Mouse (Mus musculus): ENCODE measurements around the gene 4933415F23Rik. TPM values are rescaled to one million over a fixed set of nuclear protein-coding genes. Genes with fewer than 3 reads are reported as not detected.

Gene 4933415F23Rik
- polyA plus RNA-seq, 1 experiment from 2014 or later: not detected

GRCm38 (mm10) chr1:23102881-23103280 is 828 bp upstream of the 4933415F23Rik start:
- Histone ChIP-seq H3K4me3 (replicated peaks; ENCODE audit: low read depth, low read length) (no peak overlapping the region), H3K36me3 (ENCODE audit: control insufficient read depth, insufficient read depth, low read length) (no peaks in the 10 kb centered on the region), H3K4me2 (ENCODE audit: low read length) (no peak overlapping the region), H3K4me1 (ENCODE audit: control insufficient read depth, insufficient read depth, low read length) (no peaks in the 10 kb centered on the region), H3K27me3 (ENCODE audit: control insufficient read depth, insufficient read depth, low read length) (no peaks in the 10 kb centered on the region), H3K9me3 (ENCODE audit: control insufficient read depth, low read length) (no peaks in the 10 kb centered on the region), H3K9ac (replicated peaks; ENCODE audit: low read length) (no peak overlapping the region), H3K27ac (replicated peaks; ENCODE audit: low read depth, low read length) (no peak overlapping the region)
- ATAC-seq (ENCODE audit: low FRiP score, low TSS enrichment) (no peak), DNase-seq (no peak)
- 89% methylated on average over 4 of the region's 4 CpGs for WGBS

GRCm38 (mm10) chr1:23099791-23100190 is 2.3 kb downstream of the 4933415F23Rik start:
- no peaks in the 10 kb centered on the region for H3K27me3 ChIP-seq (ENCODE audit: control insufficient read depth, insufficient read depth, low read length)
- H3K4me1 ChIP-seq (ENCODE audit: control insufficient read depth, insufficient read depth, low read length): no peaks in the 10 kb centered on the region
- no peaks in the 10 kb centered on the region for H3K9me3 ChIP-seq (ENCODE audit: control insufficient read depth, low read length)
- no peak overlapping the region for H3K4me2 ChIP-seq (ENCODE audit: low read length)
- DNase-seq: no peak
- no peak for ATAC-seq (ENCODE audit: low FRiP score, low TSS enrichment)
- no peaks in the 10 kb centered on the region for H3K36me3 ChIP-seq (ENCODE audit: control insufficient read depth, insufficient read depth, low read length)
- H3K4me3 ChIP-seq (replicated peaks; ENCODE audit: low read depth, low read length): no peak overlapping the region
- no peak overlapping the region for H3K9ac ChIP-seq (replicated peaks; ENCODE audit: low read length)
- no peak overlapping the region for H3K27ac ChIP-seq (replicated peaks; ENCODE audit: low read depth, low read length)
- 85% methylated on average over 1 of the region's 1 CpGs for WGBS

- Histone ChIP-seq H3K4me2 (ENCODE audit: low read length) (no peak overlapping the region), H3K9ac (replicated peaks; ENCODE audit: low read length) (no peak overlapping the region), H3K36me3 (ENCODE audit: control insufficient read depth, insufficient read depth, low read length) (no peaks in the 10 kb centered on the region), H3K27me3 (ENCODE audit: control insufficient read depth, insufficient read depth, low read length) (no peaks in the 10 kb centered on the region), H3K27ac (replicated peaks; ENCODE audit: low read depth, low read length) (no peak overlapping the region), H3K4me1 (ENCODE audit: control insufficient read depth, insufficient read depth, low read length) (no peaks in the 10 kb centered on the region), H3K4me3 (replicated peaks; ENCODE audit: low read depth, low read length) (no peak overlapping the region), H3K9me3 (ENCODE audit: control insufficient read depth, low read length) (no peaks in the 10 kb centered on the region)
- DNase-seq (no peak), ATAC-seq (ENCODE audit: low FRiP score, low TSS enrichment) (no peak)
- 95% methylated on average over 2 of the region's 2 CpGs for WGBS
These were observed 3.6 kb downstream of the 4933415F23Rik start for GRCm38 (mm10) chr1:23098451-23098850.

GRCm38 (mm10) chr1:23097996-23098395 is 4.1 kb downstream of the 4933415F23Rik start:
- DNase-seq: no peak
- no peaks in the 10 kb centered on the region for H3K4me1 ChIP-seq (ENCODE audit: control insufficient read depth, insufficient read depth, low read length)
- no peaks in the 10 kb centered on the region for H3K9me3 ChIP-seq (ENCODE audit: control insufficient read depth, low read length)
- no peak overlapping the region for H3K4me2 ChIP-seq (ENCODE audit: low read length)
- H3K27ac ChIP-seq (replicated peaks; ENCODE audit: low read depth, low read length): no peak overlapping the region
- 89% methylated on average over 4 of the region's 4 CpGs for WGBS
- no peak overlapping the region for H3K9ac ChIP-seq (replicated peaks; ENCODE audit: low read length)
- H3K27me3 ChIP-seq (ENCODE audit: control insufficient read depth, insufficient read depth, low read length): no peaks in the 10 kb centered on the region
- no peaks in the 10 kb centered on the region for H3K36me3 ChIP-seq (ENCODE audit: control insufficient read depth, insufficient read depth, low read length)
- no peak for ATAC-seq (ENCODE audit: low FRiP score, low TSS enrichment)
- H3K4me3 ChIP-seq (replicated peaks; ENCODE audit: low read depth, low read length): no peak overlapping the region

- Histone ChIP-seq H3K9me3 (ENCODE audit: control insufficient read depth, low read length) (no peaks in the 10 kb centered on the region), H3K4me3 (replicated peaks; ENCODE audit: low read depth, low read length) (no peak overlapping the region), H3K27ac (replicated peaks; ENCODE audit: low read depth, low read length) (no peak overlapping the region), H3K4me1 (ENCODE audit: control insufficient read depth, insufficient read depth, low read length) (no peaks in the 10 kb centered on the region), H3K27me3 (ENCODE audit: control insufficient read depth, insufficient read depth, low read length) (no peaks in the 10 kb centered on the region), H3K36me3 (ENCODE audit: control insufficient read depth, insufficient read depth, low read length) (no peaks in the 10 kb centered on the region), H3K4me2 (ENCODE audit: low read length) (no peak overlapping the region), H3K9ac (replicated peaks; ENCODE audit: low read length) (no peak overlapping the region)
- ATAC-seq (ENCODE audit: low FRiP score, low TSS enrichment) (no peak), DNase-seq (no peak)
- WGBS: 88% methylated on average over 5 of the region's 5 CpGs
These were observed 34.3 kb downstream of the 4933415F23Rik start for GRCm38 (mm10) chr1:23067715-23068114.

GRCm38 (mm10) chr1:23064717-23065475 is 37.2 kb downstream of the 4933415F23Rik start:
- ATAC-seq (ENCODE audit: low FRiP score, low TSS enrichment) (no peak), DNase-seq (no peak)
- no peak overlapping the region for H3K4me3 ChIP-seq (replicated peaks; ENCODE audit: low read depth, low read length)
- H3K36me3 ChIP-seq (ENCODE audit: control insufficient read depth, insufficient read depth, low read length): no peaks in the 10 kb centered on the region
- H3K4me1 ChIP-seq (ENCODE audit: control insufficient read depth, insufficient read depth, low read length): no peaks in the 10 kb centered on the region
- 75% methylated on average over 4 of the region's 4 CpGs for WGBS
- no peaks in the 10 kb centered on the region for H3K9me3 ChIP-seq (ENCODE audit: control insufficient read depth, low read length)
- H3K27ac ChIP-seq (replicated peaks; ENCODE audit: low read depth, low read length): no peak overlapping the region
- no peak overlapping the region for H3K4me2 ChIP-seq (ENCODE audit: low read length)
- no peaks in the 10 kb centered on the region for H3K27me3 ChIP-seq (ENCODE audit: control insufficient read depth, insufficient read depth, low read length)
- no peak overlapping the region for H3K9ac ChIP-seq (replicated peaks; ENCODE audit: low read length)

GRCm38 (mm10) chr1:23063946-23064345 is 38.1 kb downstream of the 4933415F23Rik start:
- Histone ChIP-seq H3K4me2 (ENCODE audit: low read length) (no peak overlapping the region), H3K9me3 (ENCODE audit: control insufficient read depth, low read length) (no peaks in the 10 kb centered on the region), H3K9ac (replicated peaks; ENCODE audit: low read length) (no peak overlapping the region), H3K27ac (replicated peaks; ENCODE audit: low read depth, low read length) (no peak overlapping the region), H3K36me3 (ENCODE audit: control insufficient read depth, insufficient read depth, low read length) (no peaks in the 10 kb centered on the region), H3K27me3 (ENCODE audit: control insufficient read depth, insufficient read depth, low read length) (no peaks in the 10 kb centered on the region), H3K4me1 (ENCODE audit: control insufficient read depth, insufficient read depth, low read length) (no peaks in the 10 kb centered on the region), H3K4me3 (replicated peaks; ENCODE audit: low read depth, low read length) (no peak overlapping the region)
- ATAC-seq (ENCODE audit: low FRiP score, low TSS enrichment) (no peak), DNase-seq (no peak)
- 86% methylated on average over 2 of the region's 2 CpGs for WGBS

- H3K27ac ChIP-seq (replicated peaks; ENCODE audit: low read depth, low read length): no peak overlapping the region
- H3K4me2 ChIP-seq (ENCODE audit: low read length): no peak overlapping the region
- H3K9me3 ChIP-seq (ENCODE audit: control insufficient read depth, low read length): no peaks in the 10 kb centered on the region
- H3K27me3 ChIP-seq (ENCODE audit: control insufficient read depth, insufficient read depth, low read length): no peaks in the 10 kb centered on the region
- H3K9ac ChIP-seq (replicated peaks; ENCODE audit: low read length): no peak overlapping the region
- DNase-seq (peak; percentile 93), ATAC-seq (ENCODE audit: low FRiP score, low TSS enrichment) (peak; percentile 85)
- H3K4me3 ChIP-seq (replicated peaks; ENCODE audit: low read depth, low read length): no peak overlapping the region
- WGBS: 26% methylated on average over 14 of the region's 14 CpGs
- no peaks in the 10 kb centered on the region for H3K4me1 ChIP-seq (ENCODE audit: control insufficient read depth, insufficient read depth, low read length)
- no peaks in the 10 kb centered on the region for H3K36me3 ChIP-seq (ENCODE audit: control insufficient read depth, insufficient read depth, low read length)
These were observed 40.3 kb downstream of the 4933415F23Rik start for GRCm38 (mm10) chr1:23061614-23062373.

- Histone ChIP-seq H3K4me1 (ENCODE audit: control insufficient read depth, insufficient read depth, low read length) (no peaks in the 10 kb centered on the region), H3K4me2 (ENCODE audit: low read length) (no peak overlapping the region), H3K9me3 (ENCODE audit: control insufficient read depth, low read length) (no peaks in the 10 kb centered on the region), H3K27ac (replicated peaks; ENCODE audit: low read depth, low read length) (no peak overlapping the region), H3K9ac (replicated peaks; ENCODE audit: low read length) (no peak overlapping the region), H3K4me3 (replicated peaks; ENCODE audit: low read depth, low read length) (no peak overlapping the region), H3K27me3 (ENCODE audit: control insufficient read depth, insufficient read depth, low read length) (no peaks in the 10 kb centered on the region), H3K36me3 (ENCODE audit: control insufficient read depth, insufficient read depth, low read length) (no peaks in the 10 kb centered on the region)
- no peak for DNase-seq
- WGBS: 94% methylated on average over 9 of the region's 9 CpGs
- ATAC-seq (ENCODE audit: low FRiP score, low TSS enrichment): no peak
These were observed 42.0 kb downstream of the 4933415F23Rik start for GRCm38 (mm10) chr1:23060056-23060455.

Data from midbrain, embryonic 14.5 days (tissue).